Mouse (Mus musculus) myocyte (in vitro differentiated cells): Measurements from ENCODE around the gene Tmem106b.

Experiments
- CEBPB ChIP-seq: IDR thresholded peaks from 2 replicates; pipeline ENCODE4 v1.6.1; 2011; ENCODE audit warnings: mild to moderate bottlenecking, moderate library complexity; ENCODE audit not compliant: poor library complexity, insufficient read depth, severe bottlenecking
- POLR2A ChIP-seq: IDR thresholded peaks from one replicate; pipeline ENCODE4 v1.6.1; 2011; ENCODE audit warnings: low read depth, mild to moderate bottlenecking, control low read depth, moderate library complexity; ENCODE audit not compliant: insufficient read length
- TCF12 ChIP-seq: IDR thresholded peaks from one replicate; pipeline ENCODE4 v1.6.1; 2011; ENCODE audit warnings: mild to moderate bottlenecking, control low read depth; ENCODE audit not compliant: poor library complexity, insufficient read depth, severe bottlenecking

DNA sequence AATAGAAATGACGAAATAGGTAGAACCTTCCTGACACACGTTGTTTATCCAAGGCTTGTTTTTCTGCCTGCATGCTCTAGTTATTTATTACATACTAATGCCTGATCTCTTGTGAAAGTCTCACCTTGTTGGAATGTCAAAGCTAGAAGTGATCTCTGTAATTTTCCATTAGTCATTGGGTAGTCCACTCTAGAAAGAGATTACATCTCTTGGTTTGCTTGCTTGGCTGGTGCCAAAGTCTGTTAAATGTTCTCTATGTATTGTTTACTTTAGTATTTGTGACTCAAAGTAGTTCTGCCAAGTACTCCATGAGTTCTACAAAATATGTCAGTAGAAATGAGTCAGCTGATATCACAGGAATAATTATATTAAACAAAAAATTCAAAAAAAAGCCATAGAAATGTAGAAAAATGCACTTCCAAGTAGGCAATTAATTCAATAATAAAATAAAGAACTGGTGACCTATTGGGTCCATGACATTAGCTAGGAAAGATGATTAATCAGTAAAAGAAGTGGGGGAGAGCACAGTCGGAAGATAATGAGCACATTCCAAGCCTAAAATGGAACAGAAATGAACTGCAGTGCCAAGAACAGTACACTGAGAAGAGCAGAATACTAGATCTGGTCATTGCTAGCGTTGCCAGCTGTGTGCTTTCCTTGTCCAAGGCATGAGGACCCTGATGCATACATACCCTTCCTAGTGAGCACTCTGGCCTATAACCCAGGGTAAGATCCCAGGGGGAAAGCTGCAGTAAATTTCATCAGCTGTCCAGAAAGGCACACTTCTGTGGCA, 17.0 kb upstream of the Tmem106b start:
- no peak for TF ChIP-seq POLR2A
- no peak; the same call in 1 of the 2 replicates for TF ChIP-seq CEBPB
- no peak for TF ChIP-seq TCF12
